Mouse (Mus musculus) kidney, postnatal 25 days (tissue): ENCODE data around the gene Nfu1.

Experiments
- DNase-seq, 2 experiments: peaks; one replicate each; pipeline ENCODE4 v3.0.0; 2021; ENCODE audit warnings: mixed read lengths in 2 of 2

Nfu1 gene

GRCm38 (mm10) chr6:87075092-87075685, 66.2 kb downstream of the Nfu1 start:
- DNase-seq: no peak
